Mouse (Mus musculus) heart, postnatal 0 days (tissue): ENCODE results near the gene Map2k2. TPM values are rescaled to one million over a fixed set of nuclear protein-coding genes. Genes with fewer than 3 reads are reported as not detected.
A peak's percentile ranks its signal among the peaks of the same experiment; 100 is the strongest.
"Not testable (repeated sequence)": the region's sequence is repeated elsewhere in the genome, so short reads cannot be mapped to it uniquely, and the experiment has no call there.

Experiments used
- ATAC-seq: fragments of 200-750 bp; cut with Nextera tagmentation; 2 replicates; pipeline ENCODE4 v1.8.0; 2017; ENCODE audit warnings: low read depth, moderate number of reproducible peaks, moderate library complexity; ENCODE audit not compliant: insufficient read depth
- DNase-seq: peaks from one replicate; pipeline ENCODE4 v3.0.0-alpha.2; 2016; ENCODE audit warnings: low spot score
- H3K27ac ChIP-seq: fragments of 300-500 bp; sonication (generic); 2 replicates; pipeline ENCODE4 v1.5.1; 2014; ENCODE audit warnings: low read depth, mild to moderate bottlenecking
- H3K27me3 ChIP-seq: fragments of 300-500 bp; sonication (generic); 2 replicates; pipeline ENCODE4 v1.6.1; 2014; ENCODE audit warnings: low read length, mixed read lengths; ENCODE audit not compliant: control insufficient read depth, insufficient read depth
- H3K36me3 ChIP-seq: fragments of 300-500 bp; sonication (generic); replicated peaks from 2 replicates; pipeline ENCODE4 v1.6.1; 2014; ENCODE audit warnings: low read length, mixed read lengths; ENCODE audit not compliant: control insufficient read depth, insufficient read depth
- H3K4me1 ChIP-seq: fragments of 300-500 bp; sonication (generic); 2 replicates; pipeline ENCODE4 v1.6.1; 2014; ENCODE audit warnings: antibody characterized with exemption; ENCODE audit not compliant: control insufficient read depth, insufficient read depth
- H3K4me2 ChIP-seq: fragments of 300-500 bp; sonication (generic); 2 replicates; pipeline ENCODE4 v1.6.1; 2014; ENCODE audit warnings: low read depth, mild to moderate bottlenecking, low read length, moderate library complexity
- H3K4me3 ChIP-seq: fragments of 300-500 bp; sonication (generic); 2 replicates; pipeline ENCODE4 v1.5.1; 2014; ENCODE audit warnings: low read depth, low read length
- H3K9ac ChIP-seq: fragments of 300-500 bp; sonication (generic); replicated peaks from 2 replicates; pipeline ENCODE4 v1.6.1; 2014; ENCODE audit warnings: low read depth, low read length, mixed read lengths
- H3K9me3 ChIP-seq: fragments of 300-500 bp; sonication (generic); replicated peaks from 2 replicates; pipeline ENCODE4 v1.6.1; 2016; ENCODE audit warnings: low read length; ENCODE audit not compliant: control insufficient read depth
- CTCF ChIP-seq: IDR thresholded peaks from 2 replicates; pipeline ENCODE4 v1.5.1; 2016; ENCODE audit warnings: antibody characterized with exemption, control low read depth, low read depth
- EP300 ChIP-seq: IDR thresholded peaks from 2 replicates; pipeline ENCODE4 v1.6.1; 2016; ENCODE audit warnings: antibody characterized with exemption, low read depth
- WGBS: fragments of 180-500 bp; shearing (Covaris S2); extraction: QIAGEN DNeasy Blood & Tissue Kit; methylation state at CpG from one replicate; pipeline ENCODE4 v1.1.7; 2014; 5-methylcytosine and 5-hydroxymethylcytosine counted together
- polyA plus RNA-seq: library from polyadenylated mRNA; unstranded; fragments of >200 nt; fragmentation: Nextera tagmentation; extraction: Ambion mirVana; gene quantifications from 2 replicates; pipeline ENCODE4 v1.2.1, GENCODE M21; 2015
- total RNA-seq: library from RNA; depleted of rRNA; stranded (reverse); fragments of >200 nt; gene quantifications from 2 replicates; pipeline ENCODE4 v1.2.3, GENCODE M21; 2014; ENCODE audit warnings: low replicate concordance

Gene Map2k2
- total and polyA plus RNA-seq, 2 experiments from 2014 or later, result 133 to 208 TPM

DNA sequence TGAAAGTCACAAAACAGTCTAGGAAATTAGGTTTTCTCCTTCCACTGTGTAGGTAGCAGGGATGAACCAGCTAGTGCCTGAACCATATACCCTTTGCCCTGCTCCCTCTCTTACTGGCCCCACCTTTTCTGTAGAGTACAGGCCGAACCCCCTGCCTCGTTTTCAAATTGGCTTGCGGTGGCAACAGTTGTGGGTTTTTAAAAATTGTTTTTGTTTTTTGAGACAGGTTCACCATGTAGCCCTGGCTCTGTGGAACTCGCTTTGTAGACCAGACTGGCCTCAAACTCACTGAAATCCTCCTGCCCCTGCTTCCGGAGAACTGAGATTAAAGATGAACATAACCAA is 62.3 kb downstream of the Map2k2 start:
- Histone ChIP-seq H3K9me3 (no peaks in the 10 kb centered on the region), H3K27ac (peak overlapping the region; percentile 87), H3K4me3 (peak overlapping the region; percentile 98), H3K4me1 (peaks cover 15% of the 10 kb centered on the region), H3K4me2 (peak overlapping the region; percentile 91), H3K27me3 (no peaks in the 10 kb centered on the region), H3K9ac (peak overlapping the region; percentile 37; the same call in 1 of the 2 replicates), H3K36me3 (peaks cover 5% of the 10 kb centered on the region; the same call in 1 of the 2 replicates)
- ATAC-seq (peak; percentile 47; the same call in 1 of the 2 replicates), DNase-seq (no peak)
- TF ChIP-seq EP300 (no peak), CTCF (no peak)
- 11% methylated on average over 5 of the region's 5 CpGs for WGBS

DNA sequence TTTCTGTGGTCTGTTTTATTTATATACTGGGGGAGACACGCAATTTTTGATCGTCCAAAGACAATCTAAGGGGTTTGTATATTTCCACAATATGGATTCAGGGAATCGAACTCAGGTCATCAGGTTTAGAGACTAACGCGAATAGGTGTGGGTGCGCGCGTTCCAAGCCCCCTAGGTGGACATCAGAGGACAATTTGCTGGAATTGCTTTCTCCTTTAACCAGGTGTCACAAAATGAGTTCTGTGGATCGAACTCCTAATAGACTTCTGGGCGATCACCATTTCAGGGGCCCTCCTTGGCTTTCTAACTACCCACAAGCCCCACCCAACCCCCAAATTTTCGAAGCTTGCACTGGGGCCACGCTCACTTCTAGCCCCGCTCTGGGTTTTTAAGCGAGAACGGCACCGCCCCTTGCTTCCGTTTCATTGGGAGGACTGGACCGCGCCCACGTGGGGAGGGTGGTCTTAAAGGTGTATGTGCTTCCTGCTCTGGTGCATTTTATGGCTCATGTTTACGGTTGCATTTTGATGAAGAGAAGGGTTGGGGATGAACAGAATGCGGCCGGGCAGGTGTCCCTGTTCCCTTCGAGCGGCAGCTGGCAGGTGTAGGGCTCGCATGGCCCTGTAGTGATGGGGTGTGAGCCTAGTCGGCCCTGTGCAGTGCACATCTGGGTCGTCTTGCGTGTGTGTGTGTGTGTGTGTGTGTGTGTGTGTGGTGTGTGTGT is 63.0 kb downstream of the Map2k2 start:
- Histone ChIP-seq H3K4me1 (peaks cover 19% of the 10 kb centered on the region), H3K4me3 (peak overlapping the region; percentile 98), H3K9ac (peak overlapping the region; percentile 58), H3K4me2 (peak overlapping the region; percentile 91), H3K36me3 (peaks cover under 1% of the 10 kb centered on the region; the same call in 1 of the 2 replicates), H3K27ac (peak overlapping the region; percentile 87), H3K9me3 (no peaks in the 10 kb centered on the region), H3K27me3 (no peaks in the 10 kb centered on the region)
- WGBS, result 2% methylated on average over 29 of the region's 29 CpGs
- ATAC-seq (peak; percentile 52), DNase-seq (peak; percentile 90)
- no peak for TF ChIP-seq EP300
- TF ChIP-seq CTCF, result no peak

DNA sequence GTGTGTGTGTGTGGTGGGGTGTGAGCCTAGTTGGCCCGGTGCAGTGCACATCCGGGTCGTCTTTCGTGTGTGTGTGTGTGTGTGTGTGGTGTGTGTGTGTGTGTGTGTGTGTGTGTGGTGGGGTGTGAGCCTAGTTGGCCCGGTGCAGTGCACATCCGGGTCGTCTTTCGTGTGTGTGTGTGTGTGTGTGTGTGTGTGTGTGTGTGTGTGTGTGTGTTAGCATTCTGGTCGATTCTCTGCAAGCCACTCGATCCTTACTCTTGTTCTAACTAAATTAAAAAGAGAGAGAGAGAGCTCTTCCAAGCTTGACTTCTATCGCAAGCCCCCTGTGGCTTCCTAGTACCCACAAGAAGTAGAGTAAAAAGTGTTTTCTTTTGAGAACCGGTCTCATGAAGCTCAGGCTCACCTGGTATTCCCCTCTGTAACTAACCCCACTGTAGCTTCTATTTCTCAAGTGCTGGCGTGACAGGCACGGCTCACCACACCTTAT is 63.7 kb downstream of the Map2k2 start:
- peak; percentile 19; the same call in 1 of the 2 replicates for ATAC-seq
- H3K27me3 ChIP-seq, H3K36me3 ChIP-seq, DNase-seq, H3K4me3 ChIP-seq, H3K9me3 ChIP-seq, H3K9ac ChIP-seq: not testable (repeated sequence)
- WGBS, result 46% methylated on average over 6 of the region's 14 CpGs
- peak overlapping the region; percentile 66 for H3K27ac ChIP-seq
- H3K4me1 ChIP-seq, result peaks cover 20% of the 10 kb centered on the region
- peak overlapping the region; percentile 21; the same call in 1 of the 2 replicates for H3K4me2 ChIP-seq

DNA sequence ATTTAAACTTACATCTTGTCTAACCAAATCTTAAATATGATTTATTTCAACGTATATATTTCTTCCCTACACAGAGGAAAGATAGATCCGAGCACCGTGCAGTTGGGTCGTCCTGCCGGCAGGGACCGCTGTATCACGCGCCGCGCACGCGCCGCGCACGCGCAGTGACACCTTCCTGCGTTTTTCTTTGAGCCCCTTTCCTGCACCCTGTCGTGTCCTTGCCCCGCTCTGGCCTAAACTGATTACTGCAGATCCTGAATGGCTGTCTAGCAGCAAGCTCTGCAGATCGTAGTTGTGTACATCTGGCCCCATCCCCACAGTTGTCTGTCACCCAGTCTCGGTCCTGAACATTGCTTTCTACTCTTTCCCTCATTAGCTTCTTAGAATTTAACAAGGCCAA is 67.4 kb downstream of the Map2k2 start:
- Histone ChIP-seq H3K4me3 (no peak overlapping the region), H3K4me1 (peaks cover 23% of the 10 kb centered on the region), H3K9ac (peak overlapping the region; percentile 18; the same call in 1 of the 2 replicates), H3K9me3 (no peaks in the 10 kb centered on the region), H3K27me3 (no peaks in the 10 kb centered on the region), H3K4me2 (peak overlapping the region; percentile 45), H3K36me3 (peaks cover 9% of the 10 kb centered on the region), H3K27ac (peak overlapping the region; percentile 87)
- DNase-seq (peak; percentile 84), ATAC-seq (peak; percentile 18; the same call in 1 of the 2 replicates)
- WGBS, result 8% methylated on average over 21 of the region's 21 CpGs
- no peak for TF ChIP-seq EP300
- TF ChIP-seq CTCF, result peak; percentile 81

DNA sequence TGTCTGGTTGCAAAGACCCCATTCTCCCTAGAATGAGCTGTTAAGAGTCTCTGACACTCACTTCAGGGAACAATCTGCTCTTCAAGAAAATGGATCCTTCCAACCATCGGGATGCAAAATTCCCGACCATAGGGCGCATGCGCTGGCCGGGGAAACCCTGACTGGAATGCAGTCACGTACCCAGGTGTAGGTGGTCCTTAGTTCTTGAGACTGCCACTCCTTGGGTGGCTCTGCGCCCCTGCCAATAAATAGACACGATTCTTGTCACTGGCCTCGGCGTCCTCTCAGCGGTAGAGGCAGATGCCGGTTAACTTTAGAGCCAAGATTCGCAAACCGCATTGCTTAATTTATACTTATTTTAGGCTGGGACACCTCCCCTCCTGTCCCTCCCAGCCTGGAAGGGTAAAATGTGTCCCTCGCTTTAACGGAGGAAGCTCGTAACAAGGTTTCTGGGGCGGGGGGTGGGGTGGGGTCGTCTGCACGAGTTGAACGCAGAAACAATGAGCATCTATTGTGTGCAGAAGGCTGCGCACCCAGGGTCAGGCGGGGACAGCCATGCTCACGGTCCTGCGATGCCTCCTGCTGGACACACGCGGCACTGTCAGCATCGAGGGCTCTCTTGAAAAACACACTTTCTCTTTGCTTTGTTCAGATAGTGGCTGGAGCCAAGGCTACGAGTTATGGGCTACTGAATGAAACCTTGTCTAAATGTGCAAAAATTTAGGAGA is 69.1 kb downstream of the Map2k2 start:
- Histone ChIP-seq H3K27me3 (no peaks in the 10 kb centered on the region), H3K9ac (no peak overlapping the region), H3K4me3 (peak overlapping the region; percentile 29), H3K4me2 (peak overlapping the region; percentile 53), H3K27ac (peak overlapping the region; percentile 95), H3K9me3 (no peaks in the 10 kb centered on the region), H3K4me1 (peaks cover 20% of the 10 kb centered on the region), H3K36me3 (peaks cover 25% of the 10 kb centered on the region)
- ATAC-seq, result peak; percentile 48
- TF ChIP-seq CTCF, result peak; percentile 91
- no peak for TF ChIP-seq EP300
- WGBS, result 4% methylated on average over 29 of the region's 29 CpGs
- DNase-seq, result peak; percentile 86

DNA sequence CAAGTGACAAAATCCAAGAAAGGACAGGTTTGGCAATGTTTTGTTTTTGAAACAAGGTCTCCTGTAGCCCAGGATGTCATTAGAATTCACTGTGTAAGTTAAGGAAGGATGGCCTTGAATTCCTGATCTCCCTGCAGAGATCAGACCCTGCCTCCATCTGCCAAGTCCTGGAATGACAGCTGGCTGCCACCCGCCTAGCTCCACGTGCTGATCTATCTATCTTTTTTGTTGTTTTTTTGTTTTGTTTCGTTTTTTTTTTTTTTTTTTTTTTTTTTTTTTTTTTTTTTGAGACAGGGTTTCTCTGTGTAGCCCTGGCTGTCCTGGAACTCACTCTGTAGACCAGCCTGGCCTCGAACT is 69.6 kb downstream of the Map2k2 start:
- Histone ChIP-seq H3K27ac (peak overlapping the region; percentile 95), H3K4me3 (peak overlapping the region; percentile 29), H3K4me2 (peak overlapping the region; percentile 53), H3K4me1 (peaks cover 20% of the 10 kb centered on the region), H3K36me3 (peaks cover 31% of the 10 kb centered on the region)
- ATAC-seq, DNase-seq, H3K9ac ChIP-seq, H3K9me3 ChIP-seq, H3K27me3 ChIP-seq: not testable (repeated sequence)
- 12% methylated on average over 4 of the region's 4 CpGs for WGBS
